Mouse (Mus musculus): ENCODE data around the gene Rbm14.
"Not testable (repeated sequence)": the region's sequence is repeated elsewhere in the genome, so short reads cannot be mapped to it uniquely, and the experiment has no call there.

Gene Rbm14

GRCm38 (mm10) chr19:4812334-4812949 is 1.0 kb upstream of the Rbm14 start:
- DNase-seq = not testable (repeated sequence)

GRCm38 (mm10) chr19:4811909-4812242 is 442 bp upstream of the Rbm14 start:
- no peak for DNase-seq

GRCm38 (mm10) chr19:4810746-4811062 is 730 bp downstream of the Rbm14 start:
- no peak for DNase-seq

GRCm38 (mm10) chr19:4810309-4810708 is 1.1 kb downstream of the Rbm14 start:
- no peak for DNase-seq

GRCm38 (mm10) chr19:4803283-4803682 is 8.2 kb downstream of the Rbm14 start:
- no peak for DNase-seq

GRCm38 (mm10) chr19:4802691-4803091 is 8.7 kb downstream of the Rbm14 start:
- DNase-seq = peak; percentile 65

- DNase-seq = no peak
Observed at GRCm38 (mm10) chr19:4799083-4799482, 12.4 kb downstream of the Rbm14 start.

GRCm38 (mm10) chr19:4797846-4798245 is 13.6 kb downstream of the Rbm14 start:
- DNase-seq = no peak

- DNase-seq = no peak
Observed at GRCm38 (mm10) chr19:4795929-4796328, 15.5 kb downstream of the Rbm14 start.

GRCm38 (mm10) chr19:4793831-4794422 is 17.5 kb downstream of the Rbm14 start, which contains the start of gene Rbm4:
Gene Rbm4, minus strand, starts transcription at chr19:4793901.
- DNase-seq = peak; percentile 99

- DNase-seq = no peak
Observed at GRCm38 (mm10) chr19:4793281-4793830, 18.1 kb downstream of the Rbm14 start.

- no peak for DNase-seq
Observed at GRCm38 (mm10) chr19:4786313-4786712, 25.1 kb downstream of the Rbm14 start.

GRCm38 (mm10) chr19:4785206-4785605 is 26.2 kb downstream of the Rbm14 start:
- DNase-seq = no peak

GRCm38 (mm10) chr19:4782891-4783290 is 28.5 kb downstream of the Rbm14 start:
- DNase-seq = no peak

GRCm38 (mm10) chr19:4772785-4773184 is 38.6 kb downstream of the Rbm14 start:
- DNase-seq = no peak

GRCm38 (mm10) chr19:4767507-4768148 is 43.8 kb downstream of the Rbm14 start:
- DNase-seq = no peak

GRCm38 (mm10) chr19:4762876-4763275 is 48.6 kb downstream of the Rbm14 start:
- peak; percentile 73 for DNase-seq

- not testable (repeated sequence) for DNase-seq
Observed at GRCm38 (mm10) chr19:4760544-4760943, 50.9 kb downstream of the Rbm14 start.

- DNase-seq = peak; percentile 62
Observed at GRCm38 (mm10) chr19:4756921-4757320, 54.5 kb downstream of the Rbm14 start.

GRCm38 (mm10) chr19:4756193-4756911 is 55.1 kb downstream of the Rbm14 start, which contains the start of gene Rbm4b:
Gene Rbm4b, plus strand, starts transcription at chr19:4756497.
- peak; percentile 96 for DNase-seq

GRCm38 (mm10) chr19:4755565-4756192 is 55.8 kb downstream of the Rbm14 start:
- peak; percentile 95 for DNase-seq
